Mouse (Mus musculus): Measurements from ENCODE around the gene H2-Eb1.

- TF ChIP-seq CTCF (conservative IDR thresholded peaks at IDR 0.05; ENCODE audit: insufficient read depth, insufficient read length, low read depth, low read length) (no peak), POLR2A (IDR thresholded peaks at IDR 0.05; ENCODE audit: low read depth, low read length) (no peak)
Observed at GRCm38 (mm10) chr17:34261502-34261901, 44.2 kb upstream of the H2-Eb1 start.

Measured in kidney, adult 2 months (tissue).